Mouse (Mus musculus): ENCODE measurements around the gene Vps52.
"Not testable (repeated sequence)": the region's sequence is repeated elsewhere in the genome, so short reads cannot be mapped to it uniquely, and the experiment has no call there.

Vps52 gene

GRCm38 (mm10) chr17:33943454-33943853, 12.2 kb upstream of the Vps52 start:
- DNase-seq (ENCODE audit: extremely low spot score): no peak

- no peak for DNase-seq (ENCODE audit: extremely low spot score)
Observed at GRCm38 (mm10) chr17:33947430-33948089, 8.1 kb upstream of the Vps52 start.

- DNase-seq (ENCODE audit: extremely low spot score): no peak
Observed at GRCm38 (mm10) chr17:33948090-33948904, 7.3 kb upstream of the Vps52 start.

GRCm38 (mm10) chr17:33948905-33949537, 6.6 kb upstream of the Vps52 start:
- DNase-seq (ENCODE audit: extremely low spot score): no peak

GRCm38 (mm10) chr17:33950131-33950625, 5.4 kb upstream of the Vps52 start:
- DNase-seq (ENCODE audit: extremely low spot score): no peak

GRCm38 (mm10) chr17:33951021-33951946, 4.3 kb upstream of the Vps52 start, which contains the start of gene B3galt4:
B3galt4 (minus strand) TSS chr17:33951488.
- DNase-seq (ENCODE audit: extremely low spot score): peak; percentile 93

- not testable (repeated sequence) for DNase-seq (ENCODE audit: extremely low spot score)
Observed at GRCm38 (mm10) chr17:33952015-33952414, 3.6 kb upstream of the Vps52 start.

GRCm38 (mm10) chr17:33952879-33953278, 2.7 kb upstream of the Vps52 start:
- no peak for DNase-seq (ENCODE audit: extremely low spot score)

- DNase-seq (ENCODE audit: extremely low spot score): no peak
Observed at GRCm38 (mm10) chr17:33953310-33953709, 2.3 kb upstream of the Vps52 start.

GRCm38 (mm10) chr17:33953961-33954565, 1.5 kb upstream of the Vps52 start:
- DNase-seq (ENCODE audit: extremely low spot score): no peak

- DNase-seq (ENCODE audit: extremely low spot score): no peak
Observed at GRCm38 (mm10) chr17:33954646-33955554, 712 bp upstream of the Vps52 start.

- DNase-seq (ENCODE audit: extremely low spot score): no peak
Observed at GRCm38 (mm10) chr17:33956336-33956735, 724 bp downstream of the Vps52 start.

GRCm38 (mm10) chr17:33957493-33957892, 1.9 kb downstream of the Vps52 start:
- DNase-seq (ENCODE audit: extremely low spot score): no peak

- DNase-seq (ENCODE audit: extremely low spot score): no peak
Observed at GRCm38 (mm10) chr17:33958451-33958850, 2.8 kb downstream of the Vps52 start.

GRCm38 (mm10) chr17:33959135-33959534, 3.5 kb downstream of the Vps52 start:
- DNase-seq (ENCODE audit: extremely low spot score): no peak

GRCm38 (mm10) chr17:33959948-33960347, 4.3 kb downstream of the Vps52 start:
- no peak for DNase-seq (ENCODE audit: extremely low spot score)

GRCm38 (mm10) chr17:33962876-33963275, 7.3 kb downstream of the Vps52 start:
- no peak for DNase-seq (ENCODE audit: extremely low spot score)

- no peak for DNase-seq (ENCODE audit: extremely low spot score)
Observed at GRCm38 (mm10) chr17:33965082-33965845, 9.7 kb downstream of the Vps52 start.
